Comparison of ENCODE assay signal across 10 mouse cellular contexts in genomic region chr7:139850152-139850551, GRCm38 (mm10). TPM values are rescaled to one million over a fixed set of nuclear protein-coding genes. Genes with fewer than 3 reads are reported as not detected.
DNase-seq lines count a peak whose midpoint lies in the region; ATAC-seq lines count a peak whose summit lies in the region.
"Had no signal": no experiment of that assay in that cellular context is flagged by ENCODE, and none has a peak within 500 bp of the region (broad histone marks: within the 10 kb centered on the region; RNA-seq: fewer than 3 reads in every experiment).

No protein-coding gene starts in this region.

- peak; percentile 33; the same call in 1 of the 2 replicates for ATAC-seq in embryonic facial prominence, embryonic 14.5 days (ENCODE audit: low read depth)
- ATAC-seq in hindbrain, embryonic 12.5 days (ENCODE audit: low FRiP score): peak; percentile 88
- peak; percentile 85 for ATAC-seq in neural tube, embryonic 14.5 days (ENCODE audit: low read depth)
- ATAC-seq in megakaryocyte-erythroid progenitor cell, adult 5-6 weeks (replicated peaks; ENCODE audit: low FRiP score, low TSS enrichment, poor library complexity, severe bottlenecking): no peak

- no peaks in the 10 kb centered on the region for H3K27me3 ChIP-seq in embryonic facial prominence, embryonic 14.5 days (replicated peaks; ENCODE audit: control insufficient read depth, insufficient read depth, low read length)
- H3K27me3 ChIP-seq in hindbrain, embryonic 12.5 days: no peaks in the 10 kb centered on the region
- H3K27me3 ChIP-seq in neural tube, embryonic 14.5 days (ENCODE audit: control insufficient read depth, insufficient read depth, low read length): no peaks in the 10 kb centered on the region

- 24% methylated on average over 6 of the region's 6 CpGs for WGBS in embryonic facial prominence, embryonic 14.5 days
- 26% methylated on average over 6 of the region's 6 CpGs for WGBS in hindbrain, embryonic 12.5 days
- WGBS in neural tube, embryonic 14.5 days: 10% methylated on average over 6 of the region's 6 CpGs

- no peaks in the 10 kb centered on the region for H3K36me3 ChIP-seq in embryonic facial prominence, embryonic 14.5 days (ENCODE audit: control insufficient read depth, insufficient read depth, low read length)
- peaks cover 7% of the 10 kb centered on the region; the same call in 1 of the 2 replicates for H3K36me3 ChIP-seq in hindbrain, embryonic 12.5 days
- no peaks in the 10 kb centered on the region for H3K36me3 ChIP-seq in neural tube, embryonic 14.5 days (ENCODE audit: control insufficient read depth, insufficient read depth, low read length)

- H3K9me3 ChIP-seq in embryonic facial prominence, embryonic 14.5 days (ENCODE audit: control insufficient read depth, low read length): no peaks in the 10 kb centered on the region
- H3K9me3 ChIP-seq in hindbrain, embryonic 12.5 days (replicated peaks): no peaks in the 10 kb centered on the region
- no peaks in the 10 kb centered on the region for H3K9me3 ChIP-seq in neural tube, embryonic 14.5 days (ENCODE audit: control insufficient read depth, low read length)

- DNase-seq in left cerebral cortex, adult 18-20 months (ENCODE audit: low spot score in 2 of 2): peak; percentile 28 to 38
- DNase-seq in left cerebral cortex, adult 11 months (ENCODE audit: low spot score): no peak
- DNase-seq in embryonic facial prominence, embryonic 14.5 days (ENCODE audit: low spot score): peak; percentile 12
- DNase-seq in urinary bladder, postnatal 25 days (ENCODE audit: low spot score): no peak
- DNase-seq: adrenal gland, adult 8-10 months; kidney, adult 11 months had no signal

- no peak overlapping the region for H3K4me2 ChIP-seq in embryonic facial prominence, embryonic 14.5 days (ENCODE audit: low read depth, low read length)
- no peak overlapping the region; the same call in 1 of the 2 replicates for H3K4me2 ChIP-seq in hindbrain, embryonic 12.5 days (replicated peaks)
- H3K4me2 ChIP-seq in neural tube, embryonic 14.5 days (ENCODE audit: low read depth, low read length): no peak overlapping the region

- no peaks in the 10 kb centered on the region for H3K4me1 ChIP-seq in embryonic facial prominence, embryonic 14.5 days (ENCODE audit: control insufficient read depth, insufficient read depth, low read length)
- peaks cover 29% of the 10 kb centered on the region for H3K4me1 ChIP-seq in hindbrain, embryonic 12.5 days
- peaks cover 25% of the 10 kb centered on the region for H3K4me1 ChIP-seq in neural tube, embryonic 14.5 days (ENCODE audit: control insufficient read depth, insufficient read depth, low read length)

- no peak overlapping the region for H3K27ac ChIP-seq in embryonic facial prominence, embryonic 14.5 days (replicated peaks; ENCODE audit: low read depth, low read length)
- H3K27ac ChIP-seq in hindbrain, embryonic 12.5 days: peak overlapping the region; percentile 72
- H3K27ac ChIP-seq in neural tube, embryonic 14.5 days (ENCODE audit: low read depth, low read length): peak overlapping the region; percentile 77

- no peak overlapping the region for H3K4me3 ChIP-seq in embryonic facial prominence, embryonic 14.5 days (ENCODE audit: low read depth, low read length)
- no peak overlapping the region for H3K4me3 ChIP-seq in hindbrain, embryonic 12.5 days
- no peak overlapping the region for H3K4me3 ChIP-seq in neural tube, embryonic 14.5 days (ENCODE audit: low read depth, low read length)

- no peak overlapping the region for H3K9ac ChIP-seq in embryonic facial prominence, embryonic 14.5 days (ENCODE audit: low read depth, low read length)
- 0 out of 2 replicates have a peak overlapping the region, but pooled peaks have one; percentile 32 for H3K9ac ChIP-seq in hindbrain, embryonic 12.5 days
- 0 out of 2 replicates have a peak overlapping the region, but pooled peaks have one; percentile 8 for H3K9ac ChIP-seq in neural tube, embryonic 14.5 days (replicated peaks; ENCODE audit: low read depth, low read length)

RNA-seq across cellular contexts. Expression of gene Adgra1, which starts 16.2 kb away (rescaled TPM):
- 10 to 100 TPM; 57.0 to 71.9 TPM for total RNA-seq in left cerebral cortex, adult 18-20 months (2021)
- polyA plus RNA-seq in embryonic facial prominence, embryonic 14.5 days (2014; fragmentation: Nextera tagmentation; extraction: Ambion mirVana): 0.81 and 0.93 TPM in 2 replicates
- polyA plus RNA-seq in hindbrain, embryonic 12.5 days (2016; fragmentation: Nextera tagmentation; extraction: Ambion mirVana): 18.7 and 21.4 TPM in 2 replicates
- polyA plus RNA-seq in neural tube, embryonic 14.5 days (2014; fragmentation: Nextera tagmentation; extraction: Ambion mirVana): 25.0 and 26.4 TPM in 2 replicates
- not detected in 2 replicates for total RNA-seq in megakaryocyte-erythroid progenitor cell, adult 5-6 weeks (2014; fragmentation: Nextera tagmentation)
- not detected in 2 replicates for total RNA-seq in megakaryocyte-erythroid progenitor cell, adult 5-6 weeks (2017)
- total RNA-seq: megakaryocyte progenitor cell, adult 5-6 weeks had no signal

RNA-seq across cellular contexts. Expression of gene Kndc1, which starts 44.3 kb away (rescaled TPM):
- total RNA-seq in left cerebral cortex, adult 18-20 months (2021): 10 to 100 TPM; 67.7 to 74.7 TPM
- polyA plus RNA-seq in embryonic facial prominence, embryonic 14.5 days (2014; fragmentation: Nextera tagmentation; extraction: Ambion mirVana): 0.77 and 1.5 TPM in 2 replicates
- polyA plus RNA-seq in hindbrain, embryonic 12.5 days (2016; fragmentation: Nextera tagmentation; extraction: Ambion mirVana): 3.5 and 3.8 TPM in 2 replicates
- 18.8 and 28.5 TPM in 2 replicates for polyA plus RNA-seq in neural tube, embryonic 14.5 days (2014; fragmentation: Nextera tagmentation; extraction: Ambion mirVana)
- not detected in 2 replicates for total RNA-seq in megakaryocyte-erythroid progenitor cell, adult 5-6 weeks (2014; fragmentation: Nextera tagmentation)
- total RNA-seq in megakaryocyte-erythroid progenitor cell, adult 5-6 weeks (2017): not detected in 2 replicates
- total RNA-seq: megakaryocyte progenitor cell, adult 5-6 weeks had no signal

Comparison
In these comparisons a context has a peak if more than half of its experiments do, and no peak if none do; other contexts are left out.
1. DNase-seq: peak in left cerebral cortex, adult 18-20 months (2 of 2) and embryonic facial prominence, embryonic 14.5 days (single experiment); none in left cerebral cortex, adult 11 months (single experiment) and urinary bladder, postnatal 25 days (single experiment).
2. RNA of gene Adgra1, which starts 16.2 kb away (polyA plus RNA-seq): 25.0 to 26.4 TPM in neural tube, embryonic 14.5 days and 18.7 to 21.4 TPM in hindbrain, embryonic 12.5 days; 0.81 to 0.93 TPM in embryonic facial prominence, embryonic 14.5 days; every median in the first group is over 10 times any median in the second.